Mouse (Mus musculus): ENCODE results near the gene Cops2. TPM values are rescaled to one million over a fixed set of nuclear protein-coding genes. Genes with fewer than 3 reads are reported as not detected.

The Cops2 gene
- 36.2 and 36.8 TPM in 2 replicates for polyA plus RNA-seq (2015; fragmentation: Nextera tagmentation; extraction: Ambion mirVana)

DNA sequence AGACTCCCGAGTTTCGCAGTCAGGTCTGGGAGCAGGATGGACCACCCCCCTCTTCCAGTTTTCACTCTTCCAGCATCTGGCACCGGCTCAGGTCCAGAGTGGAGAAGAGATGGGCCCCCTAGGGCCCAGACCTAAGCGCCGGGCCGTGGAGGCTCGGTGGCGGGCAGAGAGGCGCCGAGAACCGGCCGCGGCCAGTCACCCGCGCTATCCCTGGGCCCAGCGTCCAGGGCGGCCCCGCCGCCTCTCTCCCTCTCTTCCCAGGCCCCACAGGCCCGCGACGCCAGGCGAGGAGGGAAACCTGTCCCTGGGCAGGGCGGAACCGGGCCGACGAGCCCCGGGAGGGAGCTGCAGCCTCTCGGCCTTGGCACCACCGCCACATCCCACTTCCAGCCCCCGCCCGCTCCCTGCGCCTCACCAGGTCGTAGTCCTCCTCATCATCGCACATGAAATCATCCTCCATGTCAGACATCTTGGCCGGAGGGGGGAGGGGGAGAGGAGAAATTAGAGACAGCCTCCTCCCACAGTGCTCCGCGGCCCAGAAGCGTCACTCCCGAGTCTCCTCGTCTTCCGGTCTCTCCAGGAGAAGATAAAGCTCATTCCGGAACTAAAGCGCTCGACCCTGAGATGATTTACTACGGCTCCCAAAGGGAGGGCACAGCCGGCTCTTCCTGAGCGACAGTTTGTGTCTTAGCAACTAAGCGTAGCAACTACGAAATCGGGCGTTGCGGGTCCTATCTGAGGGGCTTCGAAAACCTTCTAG, at the start of gene Cops2, which contains the start of gene Galk2:
Gene Cops2, minus strand, starts transcription at position 619 of the 760 bp plus-strand sequence.
Gene Galk2, plus strand, starts transcription at position 589 of the 760 bp plus-strand sequence.
- Histone ChIP-seq H3K27me3 (ENCODE audit: control insufficient read depth, insufficient read depth, low read length) (no peaks in the 10 kb centered on the region), H3K4me2 (replicated peaks; ENCODE audit: low read depth) (peak within 1 kb of the TSS; percentile 68), H3K4me1 (replicated peaks; ENCODE audit: control insufficient read depth, insufficient read depth) (no peaks in the 10 kb centered on the region), H3K9ac (ENCODE audit: low read length) (peak within 1 kb of the TSS; percentile 96), H3K27ac (replicated peaks) (peak within 1 kb of the TSS; percentile 92), H3K4me3 (ENCODE audit: low read depth, low read length) (peak within 1 kb of the TSS; percentile 98), H3K36me3 (ENCODE audit: control insufficient read depth, insufficient read depth, low read length) (no peaks in the 10 kb centered on the region), H3K9me3 (ENCODE audit: control insufficient read depth, low read length) (no peaks in the 10 kb centered on the region)
- ATAC-seq (ENCODE audit: low FRiP score, low TSS enrichment), result peak; percentile 100
- peak; percentile 94 for DNase-seq (ENCODE audit: low spot score)
- under 1% methylated on average over 50 of the region's 54 CpGs for WGBS
- no peak for TF ChIP-seq EP300 (optimal IDR thresholded peaks at IDR 0.05)
- TF ChIP-seq CTCF (IDR thresholded peaks at IDR 0.05; ENCODE audit: low read depth), result 0 out of 2 replicates have a peak, but pooled peaks have one; percentile 1

DNA sequence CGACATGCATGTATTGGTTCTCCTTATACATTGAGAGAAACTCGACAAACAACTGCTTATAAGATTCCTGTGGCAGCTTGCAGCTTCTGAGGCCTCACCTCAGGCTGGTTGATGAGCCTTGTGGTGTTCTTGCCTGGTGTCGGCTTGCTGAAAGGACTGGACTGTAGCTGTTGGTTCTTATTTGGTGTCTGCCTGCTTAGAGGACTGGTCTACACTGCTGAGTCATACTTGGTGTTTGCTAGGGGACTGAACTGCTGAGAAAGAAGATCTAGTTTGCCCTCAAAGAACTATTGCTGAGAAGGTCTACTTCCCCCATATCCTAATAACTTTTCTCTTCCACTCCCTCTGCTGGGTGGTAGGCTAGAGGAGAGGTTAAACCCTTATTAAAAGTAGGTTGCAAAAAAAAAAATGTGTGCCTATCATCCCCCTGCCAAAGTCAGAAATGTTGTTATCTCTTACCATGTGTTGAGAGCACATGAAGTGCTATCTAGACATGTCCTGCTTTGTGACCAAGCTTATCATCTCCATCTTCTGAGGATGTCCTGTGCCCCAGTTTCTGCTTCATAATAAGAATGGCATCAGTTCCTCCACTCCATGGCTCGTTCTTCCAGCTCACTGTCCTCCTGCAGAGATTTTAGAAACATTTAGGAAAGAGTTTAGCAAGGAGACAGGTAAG, 48.8 kb upstream of the Cops2 start:
- Histone ChIP-seq H3K9me3 (ENCODE audit: control insufficient read depth, low read length) (no peaks in the 10 kb centered on the region), H3K4me2 (replicated peaks; ENCODE audit: low read depth) (no peak overlapping the region), H3K27ac (replicated peaks) (no peak overlapping the region), H3K9ac (ENCODE audit: low read length) (no peak overlapping the region), H3K27me3 (ENCODE audit: control insufficient read depth, insufficient read depth, low read length) (no peaks in the 10 kb centered on the region), H3K4me3 (ENCODE audit: low read depth, low read length) (no peak overlapping the region), H3K36me3 (ENCODE audit: control insufficient read depth, insufficient read depth, low read length) (no peaks in the 10 kb centered on the region), H3K4me1 (replicated peaks; ENCODE audit: control insufficient read depth, insufficient read depth) (no peaks in the 10 kb centered on the region)
- TF ChIP-seq EP300 (optimal IDR thresholded peaks at IDR 0.05) (no peak), CTCF (IDR thresholded peaks at IDR 0.05; ENCODE audit: low read depth) (no peak)
- DNase-seq (ENCODE audit: low spot score) (no peak), ATAC-seq (ENCODE audit: low FRiP score, low TSS enrichment) (no peak)
- WGBS, result 85% methylated on average over 4 of the region's 4 CpGs

DNA sequence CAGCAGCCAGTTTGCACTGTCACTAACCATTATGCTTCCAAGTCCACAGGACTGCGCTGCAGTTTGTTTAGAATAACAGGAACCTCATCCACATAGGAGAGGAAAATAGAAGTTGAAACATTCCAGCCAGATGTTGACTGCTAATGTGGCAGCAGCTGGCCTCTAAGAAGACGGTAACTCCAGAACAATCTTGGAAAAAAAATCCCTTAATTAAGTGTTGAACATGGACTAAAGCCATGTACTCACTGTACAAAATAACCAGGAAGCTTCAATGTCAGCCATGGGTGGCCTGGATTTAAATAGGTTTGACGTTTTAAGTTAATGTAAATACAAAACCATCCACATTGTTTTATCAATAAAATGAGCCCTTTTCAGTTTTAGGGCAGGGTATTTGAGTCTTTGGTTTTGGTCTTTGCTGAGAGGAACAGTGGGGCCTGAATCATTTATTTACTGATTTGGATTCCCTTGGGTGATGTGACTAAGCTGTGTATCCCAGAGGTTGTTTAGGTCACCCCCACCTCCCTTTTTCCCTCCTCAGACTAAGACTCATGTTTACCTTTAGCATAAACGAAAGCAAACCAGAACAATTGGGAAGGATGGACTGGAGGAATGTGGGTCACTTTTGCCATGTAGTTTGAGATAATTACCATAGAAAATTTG, 47.6 kb upstream of the Cops2 start:
- no peak for ATAC-seq (ENCODE audit: low FRiP score, low TSS enrichment)
- no peak overlapping the region for H3K4me3 ChIP-seq (ENCODE audit: low read depth, low read length)
- TF ChIP-seq EP300 (optimal IDR thresholded peaks at IDR 0.05), result no peak
- no peak for TF ChIP-seq CTCF (IDR thresholded peaks at IDR 0.05; ENCODE audit: low read depth)
- no peak overlapping the region for H3K27ac ChIP-seq (replicated peaks)
- no peak overlapping the region for H3K9ac ChIP-seq (ENCODE audit: low read length)
- no peak for DNase-seq (ENCODE audit: low spot score)
- 54% methylated on average over 4 of the region's 4 CpGs for WGBS
- H3K4me2 ChIP-seq (replicated peaks; ENCODE audit: low read depth), result no peak overlapping the region
- H3K4me1 ChIP-seq (replicated peaks; ENCODE audit: control insufficient read depth, insufficient read depth), result no peaks in the 10 kb centered on the region
- H3K9me3 ChIP-seq (ENCODE audit: control insufficient read depth, low read length), result no peaks in the 10 kb centered on the region
- H3K36me3 ChIP-seq (ENCODE audit: control insufficient read depth, insufficient read depth, low read length), result no peaks in the 10 kb centered on the region
- no peaks in the 10 kb centered on the region for H3K27me3 ChIP-seq (ENCODE audit: control insufficient read depth, insufficient read depth, low read length)

DNA sequence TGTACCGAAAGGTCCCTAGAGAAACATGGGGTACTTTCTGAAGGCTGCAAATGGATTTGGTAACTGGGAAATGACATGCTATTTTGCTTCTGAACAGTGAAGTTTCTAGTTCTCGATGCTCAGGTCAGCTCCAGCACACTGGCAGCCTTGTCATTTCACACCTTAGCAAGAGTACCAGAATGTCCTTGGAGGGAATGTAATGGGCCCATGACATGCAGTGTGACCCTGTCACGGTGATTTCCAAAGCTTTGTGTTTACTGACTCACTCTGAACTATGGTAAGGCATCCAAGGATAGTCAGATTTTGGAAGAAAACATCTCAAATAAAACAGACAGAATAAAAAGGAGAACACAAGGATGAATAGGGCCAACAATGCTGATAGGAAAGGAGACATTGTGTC, 42.5 kb upstream of the Cops2 start:
- Histone ChIP-seq H3K27ac (replicated peaks) (no peak overlapping the region), H3K36me3 (ENCODE audit: control insufficient read depth, insufficient read depth, low read length) (no peaks in the 10 kb centered on the region), H3K4me3 (ENCODE audit: low read depth, low read length) (no peak overlapping the region), H3K4me2 (replicated peaks; ENCODE audit: low read depth) (no peak overlapping the region), H3K27me3 (ENCODE audit: control insufficient read depth, insufficient read depth, low read length) (no peaks in the 10 kb centered on the region), H3K4me1 (replicated peaks; ENCODE audit: control insufficient read depth, insufficient read depth) (no peaks in the 10 kb centered on the region), H3K9ac (ENCODE audit: low read length) (no peak overlapping the region), H3K9me3 (ENCODE audit: control insufficient read depth, low read length) (no peaks in the 10 kb centered on the region)
- DNase-seq (ENCODE audit: low spot score), result no peak
- ATAC-seq (ENCODE audit: low FRiP score, low TSS enrichment), result no peak
- WGBS, result 88% methylated on average over 3 of the region's 3 CpGs
- TF ChIP-seq EP300 (optimal IDR thresholded peaks at IDR 0.05), result no peak
- TF ChIP-seq CTCF (IDR thresholded peaks at IDR 0.05; ENCODE audit: low read depth), result no peak

DNA sequence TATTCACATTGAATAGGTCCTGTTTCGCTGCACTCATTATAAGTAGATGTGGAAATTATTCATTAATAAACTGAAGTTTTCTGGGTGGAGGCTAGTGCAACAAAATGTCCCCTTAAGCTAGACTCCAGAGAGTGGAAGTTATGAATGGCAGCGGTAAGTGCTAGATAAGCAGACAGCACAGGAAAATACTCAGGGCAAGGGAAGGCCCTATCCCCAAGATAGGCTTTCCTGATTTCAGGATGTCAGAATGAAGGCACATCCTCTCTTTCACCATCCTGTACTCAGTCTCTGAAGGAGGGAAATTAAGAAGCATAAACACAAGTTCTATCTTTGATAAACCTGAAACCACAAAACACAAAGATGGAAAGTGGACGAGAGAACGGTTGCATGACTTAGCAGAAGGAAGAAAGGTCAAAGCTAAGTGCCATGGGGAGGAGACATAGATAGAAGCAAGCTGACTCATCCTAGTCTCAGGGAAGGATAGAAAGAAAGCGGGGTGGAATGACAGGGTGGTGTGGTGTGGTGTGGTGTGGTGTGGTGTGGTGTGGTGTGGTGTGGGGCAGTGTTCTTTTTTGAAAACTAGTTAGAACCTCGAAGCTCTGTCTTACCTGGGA, 42.0 kb upstream of the Cops2 start:
- TF ChIP-seq CTCF (IDR thresholded peaks at IDR 0.05; ENCODE audit: low read depth), result no peak
- no peak for TF ChIP-seq EP300 (optimal IDR thresholded peaks at IDR 0.05)
- no peak for DNase-seq (ENCODE audit: low spot score)

More for the DNA sequence above, 42.0 kb upstream of the Cops2 start:
- 72% methylated on average over 6 of the region's 6 CpGs for WGBS
- no peaks in the 10 kb centered on the region for H3K27me3 ChIP-seq (ENCODE audit: control insufficient read depth, insufficient read depth, low read length)
- H3K36me3 ChIP-seq (ENCODE audit: control insufficient read depth, insufficient read depth, low read length), result no peaks in the 10 kb centered on the region
- H3K4me3 ChIP-seq (ENCODE audit: low read depth, low read length), result no peak overlapping the region
- no peak overlapping the region for H3K9ac ChIP-seq (ENCODE audit: low read length)
- H3K4me2 ChIP-seq (replicated peaks; ENCODE audit: low read depth), result no peak overlapping the region
- H3K4me1 ChIP-seq (replicated peaks; ENCODE audit: control insufficient read depth, insufficient read depth), result no peaks in the 10 kb centered on the region
- ATAC-seq (ENCODE audit: low FRiP score, low TSS enrichment), result no peak
- H3K27ac ChIP-seq (replicated peaks), result no peak overlapping the region
- no peaks in the 10 kb centered on the region for H3K9me3 ChIP-seq (ENCODE audit: control insufficient read depth, low read length)

Measured in stomach, postnatal 0 days (tissue).